Mouse (Mus musculus) MEL (cell line): Measurements from ENCODE around the gene Iqch.

Source experiments
- CTCF ChIP-seq, 3 experiments: IDR thresholded peaks in 2 of 3; conservative IDR thresholded peaks in 1 of 3; 2 replicates each; pipeline ENCODE4 v1.5.1; 2011 to 2012; ENCODE audit warnings: low read length in 3 of 3, low read depth in 2 of 3, mild to moderate bottlenecking in 2 of 3, improper control_type of control experiment in 1 of 3, inconsistent platforms in 1 of 3, mixed read lengths in 1 of 3, moderate library complexity in 1 of 3; ENCODE audit not compliant: control insufficient read depth in 1 of 3, insufficient read depth in 1 of 3, poor library complexity in 1 of 3, severe bottlenecking in 1 of 3
- EP300 ChIP-seq, 2 experiments: IDR thresholded peaks; 2 replicates each; pipeline ENCODE4 v1.6.1; 2011; ENCODE audit warnings: improper control_type of control experiment in 2 of 2, low read length in 2 of 2, low read depth in 1 of 2, mild to moderate bottlenecking in 1 of 2
- KAT2A ChIP-seq: conservative IDR thresholded peaks from 2 replicates; pipeline ENCODE4 v1.6.1; 2012; ENCODE audit warnings: low read depth, low read length, improper control_type of control experiment, inconsistent platforms
- MYC ChIP-seq: IDR thresholded peaks from 2 replicates; pipeline ENCODE4 v1.6.1; 2011; ENCODE audit warnings: low read depth, mild to moderate bottlenecking, low read length, improper control_type of control experiment, moderate library complexity
- NELFE ChIP-seq: IDR thresholded peaks from 2 replicates; pipeline ENCODE4 v1.6.1; 2011; ENCODE audit warnings: low read depth, low read length, improper control_type of control experiment
- POLR2AphosphoS2 ChIP-seq: IDR thresholded peaks from 2 replicates; pipeline ENCODE4 v1.6.1; 2011; ENCODE audit warnings: low read length, improper control_type of control experiment
- ZC3H11A ChIP-seq: IDR thresholded peaks from 2 replicates; pipeline ENCODE4 v1.6.1; 2012; ENCODE audit warnings: low read depth, mild to moderate bottlenecking, inconsistent platforms, low read length, improper control_type of control experiment

- no peak for TF ChIP-seq KAT2A
- no peak for TF ChIP-seq POLR2AphosphoS2
- no peak for TF ChIP-seq EP300 (IDR thresholded peaks at IDR 0.05; ENCODE audit: low read depth in 1 of 2, low read length in 2 of 2)
- no peak for TF ChIP-seq CTCF (IDR thresholded peaks at IDR 0.05 in 2 of 3, conservative IDR thresholded peaks at IDR 0.05 in 1 of 3; ENCODE audit: control insufficient read depth in 1 of 3, insufficient read depth in 1 of 3, low read depth in 2 of 3, low read length in 3 of 3, poor library complexity in 1 of 3, severe bottlenecking in 1 of 3)
- no peak for TF ChIP-seq MYC
- no peak for TF ChIP-seq ZC3H11A
- no peak for TF ChIP-seq NELFE
Measured at GRCm38 (mm10) chr9:63595652-63596051, 6.6 kb downstream of the Iqch start.
